Mouse (Mus musculus) erythroblast, adult 5-6 weeks (primary cell): ENCODE measurements around the gene Npas3. TPM values are rescaled to one million over a fixed set of nuclear protein-coding genes. Genes with fewer than 3 reads are reported as not detected.

ENCODE experiments used
- ATAC-seq: replicated peaks from 2 replicates; pipeline ENCODE4 v1.8.0; 2016; ENCODE audit warnings: moderate number of reproducible peaks, mild to moderate bottlenecking, moderate TSS enrichment, inconsistent platforms; ENCODE audit not compliant: poor library complexity, low FRiP score, severe bottlenecking
- total RNA-seq, 2 experiments: library from RNA; stranded (forward) in 1 of 2; stranded (reverse) in 1 of 2; fragments of 150-400 nt in 1 of 2; fragments of 200-764, 138-1000 nt in 1 of 2; gene quantifications; 2 replicates each; pipeline versions ENCODE4 v1.2.3 to v1.2.4; 2015 to 2017; ENCODE audit warnings: low replicate concordance in 2 of 2

The Npas3 gene
- total RNA-seq, 2 experiments from 2014 or later: not detected

- ATAC-seq: no peak
Observed at GRCm38 (mm10) chr12:53753368-53753937, 505.0 kb downstream of the Npas3 start.

GRCm38 (mm10) chr12:53754236-53754635 is 505.8 kb downstream of the Npas3 start:
- ATAC-seq: no peak

- ATAC-seq: no peak
Observed at GRCm38 (mm10) chr12:53757631-53758030, 509.2 kb downstream of the Npas3 start.

- ATAC-seq: no peak
Observed at GRCm38 (mm10) chr12:53758356-53758755, 509.9 kb downstream of the Npas3 start.

GRCm38 (mm10) chr12:53764143-53764542 is 515.7 kb downstream of the Npas3 start:
- ATAC-seq: no peak

GRCm38 (mm10) chr12:53768392-53768791 is 519.9 kb downstream of the Npas3 start:
- ATAC-seq: no peak

GRCm38 (mm10) chr12:53771394-53771936 is 523.0 kb downstream of the Npas3 start:
- ATAC-seq: no peak

GRCm38 (mm10) chr12:53781850-53782552 is 533.5 kb downstream of the Npas3 start:
- no peak for ATAC-seq

GRCm38 (mm10) chr12:53789501-53789900 is 541.0 kb downstream of the Npas3 start:
- no peak for ATAC-seq

GRCm38 (mm10) chr12:53794718-53795400 is 546.4 kb downstream of the Npas3 start:
- no peak for ATAC-seq

GRCm38 (mm10) chr12:53801831-53802230 is 553.4 kb downstream of the Npas3 start:
- no peak for ATAC-seq

GRCm38 (mm10) chr12:53802381-53802780 is 553.9 kb downstream of the Npas3 start:
- no peak for ATAC-seq

GRCm38 (mm10) chr12:53810081-53810480 is 561.6 kb downstream of the Npas3 start:
- ATAC-seq: no peak

- ATAC-seq: no peak
Observed at GRCm38 (mm10) chr12:53814291-53814690, 565.8 kb downstream of the Npas3 start.

GRCm38 (mm10) chr12:53819982-53820381 is 571.5 kb downstream of the Npas3 start:
- ATAC-seq: no peak

- no peak for ATAC-seq
Observed at GRCm38 (mm10) chr12:53822881-53823280, 574.4 kb downstream of the Npas3 start.

GRCm38 (mm10) chr12:53825251-53825650 is 576.8 kb downstream of the Npas3 start:
- ATAC-seq: no peak

- no peak for ATAC-seq
Observed at GRCm38 (mm10) chr12:53825898-53826605, 577.6 kb downstream of the Npas3 start.

- no peak for ATAC-seq
Observed at GRCm38 (mm10) chr12:53826812-53827211, 578.3 kb downstream of the Npas3 start.

GRCm38 (mm10) chr12:53832590-53832989 is 584.1 kb downstream of the Npas3 start:
- ATAC-seq: peak; percentile 75
